Mouse (Mus musculus) embryonic fibroblast, embryonic 13.5 days (primary cell): ENCODE data around the gene Eid1. TPM values are rescaled to one million over a fixed set of nuclear protein-coding genes. Genes with fewer than 3 reads are reported as not detected.

Source experiments
- H3K27ac ChIP-seq: 2 replicates; pipeline ENCODE4 v1.5.1; 2012; ENCODE audit warnings: low read length, control low read depth, inconsistent platforms; ENCODE audit not compliant: insufficient read depth
- H3K4me1 ChIP-seq: 2 replicates; pipeline ENCODE4 v1.6.1; 2011; ENCODE audit warnings: low read length; ENCODE audit not compliant: control insufficient read depth, insufficient read depth
- H3K4me3 ChIP-seq: 2 replicates; pipeline ENCODE4 v1.5.1; 2011; ENCODE audit warnings: mild to moderate bottlenecking, control low read depth, low read length; ENCODE audit not compliant: insufficient read depth
- CTCF ChIP-seq: IDR thresholded peaks from 2 replicates; pipeline ENCODE4 v1.5.1; 2011; ENCODE audit warnings: mild to moderate bottlenecking, control low read depth, low read length, moderate library complexity, borderline replicate concordance; ENCODE audit not compliant: insufficient read depth
- POLR2A ChIP-seq: IDR thresholded peaks from 2 replicates; pipeline ENCODE4 v1.6.1; 2011; ENCODE audit warnings: low read depth, mild to moderate bottlenecking, control low read depth, low read length, moderate library complexity
- polyA plus RNA-seq: library from polyadenylated mRNA; stranded (reverse); fragments of >200 nt; gene quantifications from 2 replicates; pipeline ENCODE4 v1.2.4, GENCODE M21; 2011; ENCODE audit warnings: low read depth; ENCODE audit not compliant: missing spikeins, insufficient read length

Gene Eid1
- polyA plus RNA-seq: 115 and 131 TPM in 2 replicates

- no peaks in the 10 kb centered on the region for H3K4me1 ChIP-seq
- H3K27ac ChIP-seq: peak within 1 kb of the TSS; percentile 26
- peak within 1 kb of the TSS; percentile 79 for H3K4me3 ChIP-seq
- no peak for TF ChIP-seq CTCF
- peak; percentile 74 for TF ChIP-seq POLR2A
Observed at GRCm38 (mm10) chr2:125672957-125673631, at the start of gene Eid1. Gene Eid1, plus strand, starts transcription at chr2:125673095.

DNA sequence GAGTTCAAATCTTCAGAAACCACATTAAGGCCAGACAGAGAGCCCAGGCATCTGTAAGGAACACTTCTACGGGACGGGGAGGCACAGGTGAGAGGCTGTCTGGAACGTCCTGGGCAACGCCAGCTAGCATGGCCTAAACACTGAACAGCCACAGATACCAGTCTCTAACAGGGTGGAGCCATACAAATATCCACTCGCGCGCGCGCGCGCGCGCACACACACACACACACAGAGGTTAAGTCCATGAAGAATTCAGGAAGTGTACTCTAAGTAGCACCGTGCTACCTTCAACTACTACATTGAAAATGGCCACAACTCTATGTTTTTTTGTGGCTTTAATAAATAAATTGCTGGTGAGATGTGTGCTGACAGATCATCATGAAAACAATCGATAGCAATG, 49.7 kb upstream of the Eid1 start:
- Histone ChIP-seq H3K4me1 (0 out of 2 replicates have a peak, but pooled peaks cover 2% of the 10 kb centered on the region), H3K27ac (no peak overlapping the region), H3K4me3 (peak overlapping the region; percentile 91; the same call in 1 of the 2 replicates)
- TF ChIP-seq CTCF: no peak
- TF ChIP-seq POLR2A: no peak

DNA sequence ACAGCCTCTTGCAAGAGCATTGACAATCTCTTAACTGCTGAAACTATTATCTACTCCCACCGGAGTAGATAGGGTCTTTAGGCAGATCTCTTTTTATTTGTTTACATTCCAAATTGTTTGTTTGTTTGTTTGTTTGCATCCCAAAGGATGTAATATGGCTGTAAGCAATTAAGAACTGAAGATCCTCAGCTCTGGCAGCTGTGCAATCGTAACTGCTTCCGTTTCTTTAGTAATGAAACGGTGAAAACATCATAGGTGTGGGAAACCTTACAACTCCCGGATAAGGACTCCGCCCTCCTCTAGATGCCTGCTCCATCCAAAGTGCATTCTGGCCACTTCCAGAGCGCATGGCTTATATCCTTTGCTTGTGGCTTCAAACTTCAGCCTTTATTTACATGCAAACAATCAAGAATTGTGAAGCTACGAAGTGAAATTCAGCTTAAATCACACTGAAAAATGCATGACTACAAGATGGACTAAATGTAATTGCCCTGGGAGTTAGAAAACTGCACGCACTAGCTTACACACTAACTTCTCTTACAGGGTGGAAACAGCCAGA, 48.7 kb upstream of the Eid1 start:
- Histone ChIP-seq H3K27ac (no peak overlapping the region), H3K4me3 (peak overlapping the region; percentile 91), H3K4me1 (0 out of 2 replicates have a peak, but pooled peaks cover 2% of the 10 kb centered on the region)
- TF ChIP-seq CTCF (no peak), POLR2A (no peak)

- no peak within 1 kb of the TSS for H3K27ac ChIP-seq
- H3K4me1 ChIP-seq: 0 out of 2 replicates have a peak, but pooled peaks cover 2% of the 10 kb centered on the region
- peak within 1 kb of the TSS; percentile 91 for H3K4me3 ChIP-seq
- no peak for TF ChIP-seq CTCF
- peak; percentile 58 for TF ChIP-seq POLR2A
Observed at GRCm38 (mm10) chr2:125624837-125625351, 48.0 kb upstream of the Eid1 start, which contains the start of gene Cep152. Gene Cep152, minus strand, starts transcription at chr2:125625113.

GRCm38 (mm10) chr2:125626536-125626935, 46.4 kb upstream of the Eid1 start:
- no peak overlapping the region for H3K4me3 ChIP-seq
- H3K4me1 ChIP-seq: 0 out of 2 replicates have a peak, but pooled peaks cover 2% of the 10 kb centered on the region
- no peak for TF ChIP-seq POLR2A
- no peak for TF ChIP-seq CTCF
- no peak overlapping the region for H3K27ac ChIP-seq

DNA sequence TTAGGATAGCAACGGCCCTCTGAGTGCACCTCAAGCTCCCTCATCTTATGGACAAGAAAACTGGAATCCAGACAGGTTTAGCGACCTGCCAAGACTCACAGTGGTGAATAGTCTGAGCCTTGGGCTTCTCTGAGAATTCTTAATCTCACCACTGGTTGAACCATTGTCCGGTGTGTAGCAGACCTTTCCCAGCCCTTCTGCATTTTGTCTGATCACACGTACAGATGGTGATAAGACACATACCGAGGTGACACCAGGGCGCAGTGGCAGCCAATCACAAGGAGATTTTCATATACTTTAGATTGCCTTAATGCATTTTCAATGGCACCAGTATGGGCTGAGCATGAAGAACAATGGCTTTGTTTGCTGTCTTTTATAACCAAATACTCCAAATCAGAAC, 44.4 kb upstream of the Eid1 start:
- no peak overlapping the region for H3K4me3 ChIP-seq
- TF ChIP-seq CTCF (no peak), POLR2A (no peak)

DNA sequence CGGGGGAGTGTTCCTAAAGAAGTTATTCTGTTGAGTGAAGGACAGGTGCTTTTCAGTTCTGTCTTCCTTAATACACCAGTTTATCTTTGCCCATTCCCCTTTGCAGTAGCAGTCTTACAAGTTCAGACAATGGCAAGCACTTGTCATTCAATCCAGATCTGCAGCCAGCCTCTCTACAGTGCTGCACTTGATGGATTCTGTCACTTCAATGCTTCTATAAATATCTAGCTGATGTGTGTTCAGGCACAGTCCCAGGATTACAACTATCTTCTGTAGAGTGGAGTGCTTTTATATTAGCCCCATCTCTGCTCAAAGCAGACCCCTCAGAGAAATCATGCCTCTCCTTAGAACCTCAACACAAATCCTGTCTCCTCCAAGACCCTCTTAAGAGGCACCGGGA, 42.9 kb upstream of the Eid1 start:
- H3K4me3 ChIP-seq: no peak overlapping the region
- no peak overlapping the region for H3K27ac ChIP-seq
- no peak for TF ChIP-seq POLR2A
- TF ChIP-seq CTCF: no peak
- H3K4me1 ChIP-seq: no peaks in the 10 kb centered on the region

More for the DNA sequence above, 44.4 kb upstream of the Eid1 start:
- Histone ChIP-seq H3K4me1 (0 out of 2 replicates have a peak, but pooled peaks cover 2% of the 10 kb centered on the region), H3K27ac (no peak overlapping the region)

- Histone ChIP-seq H3K4me3 (no peak overlapping the region), H3K27ac (no peak overlapping the region), H3K4me1 (no peaks in the 10 kb centered on the region)
- TF ChIP-seq POLR2A (no peak), CTCF (no peak)
Observed at GRCm38 (mm10) chr2:125637331-125637730, 35.6 kb upstream of the Eid1 start.

DNA sequence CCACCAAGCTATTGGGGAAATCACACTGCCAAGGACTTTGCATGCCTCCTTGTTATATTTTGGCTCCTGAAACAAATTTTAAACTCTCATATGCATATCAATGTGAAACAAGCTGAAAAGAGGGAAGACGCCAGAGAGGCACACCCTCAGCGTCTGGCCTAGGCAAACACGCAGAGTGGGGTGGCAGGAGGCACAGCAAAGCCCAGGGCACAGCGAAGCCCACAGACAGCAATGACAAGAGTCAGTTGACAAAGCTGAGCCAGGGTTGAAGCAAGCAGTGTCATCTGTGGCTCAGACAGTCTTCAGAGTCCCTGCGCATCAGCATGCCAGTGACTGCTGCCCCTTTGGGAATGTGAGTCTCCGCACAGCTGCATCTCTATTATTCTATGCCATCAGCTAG, 28.0 kb upstream of the Eid1 start:
- Histone ChIP-seq H3K4me1 (no peaks in the 10 kb centered on the region), H3K4me3 (no peak overlapping the region), H3K27ac (no peak overlapping the region)
- TF ChIP-seq POLR2A: no peak

DNA sequence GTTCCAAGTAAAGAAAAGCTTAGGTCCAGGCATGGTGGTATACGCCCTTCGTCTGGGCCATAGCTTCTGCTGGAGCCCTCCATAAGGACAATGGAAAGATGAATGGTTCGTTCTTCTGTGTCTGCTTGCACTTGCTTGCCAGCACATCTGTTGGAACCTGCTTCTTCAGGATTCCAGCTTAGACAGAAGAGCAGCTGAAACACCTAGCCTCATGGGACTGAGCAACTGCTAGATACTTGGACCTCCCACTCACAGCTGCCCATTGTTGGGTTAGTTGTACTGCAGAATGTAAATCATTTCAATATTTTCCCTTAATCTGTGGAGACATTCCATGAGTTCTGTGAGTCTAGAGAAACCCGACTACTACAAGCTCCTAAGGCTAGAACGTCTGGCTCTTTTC, 22.9 kb upstream of the Eid1 start:
- H3K27ac ChIP-seq: no peak overlapping the region
- H3K4me1 ChIP-seq: no peaks in the 10 kb centered on the region
- H3K4me3 ChIP-seq: no peak overlapping the region
- TF ChIP-seq POLR2A: no peak
- no peak for TF ChIP-seq CTCF
